Mouse (Mus musculus) brain, embryonic 14.5 days (tissue): ENCODE results near the gene Sh3bp2.

ENCODE experiments used
- CTCF ChIP-seq: fragments of 200-500 bp; IDR thresholded peaks from 2 replicates; pipeline ENCODE4 v1.5.1; 2012; ENCODE audit warnings: inconsistent platforms, mild to moderate bottlenecking, moderate library complexity, borderline replicate concordance; ENCODE audit not compliant: insufficient read depth, insufficient read length; ENCODE audit errors: extremely low read depth
- POLR2A ChIP-seq: fragments of 200-500 bp; IDR thresholded peaks from 2 replicates; pipeline ENCODE4 v1.6.1; 2012; ENCODE audit warnings: mild to moderate bottlenecking, inconsistent platforms, borderline replicate concordance; ENCODE audit not compliant: poor library complexity, insufficient read depth, insufficient read length, severe bottlenecking; ENCODE audit errors: extremely low read depth

GRCm38 (mm10) chr5:34565545-34566283 is 40.1 kb downstream of the Sh3bp2 start:
- TF ChIP-seq CTCF, result no peak
- TF ChIP-seq POLR2A, result no peak
